Mouse (Mus musculus) erythroblast, embryonic 14.5 days (primary cell): ENCODE measurements at regions not wholly inside any gene's neighbourhood (a gene's known extent, or its start where the extent isn't known, plus 50 kb on each side); places are given as distances from the start of the nearest gene placed in this dataset.

Experiments
- H3K27me3 ChIP-seq: 2 replicates; pipeline ENCODE4 v1.6.1; 2012; ENCODE audit warnings: inconsistent platforms; ENCODE audit not compliant: control insufficient read depth
- H3K36me3 ChIP-seq: 2 replicates; pipeline ENCODE4 v1.6.1; 2012; ENCODE audit warnings: mild to moderate bottlenecking, inconsistent platforms; ENCODE audit not compliant: control insufficient read depth
- H3K4me1 ChIP-seq: 2 replicates; pipeline ENCODE4 v1.6.1; 2012; ENCODE audit warnings: inconsistent platforms; ENCODE audit not compliant: control insufficient read depth
- H3K4me3 ChIP-seq: replicated peaks from 2 replicates; pipeline ENCODE3; 2012; ENCODE audit warnings: moderate library complexity, mild to moderate bottlenecking, inconsistent platforms
- H3K9me3 ChIP-seq: 2 replicates; pipeline ENCODE4 v1.6.1; 2012; ENCODE audit warnings: low read length, inconsistent platforms, mixed read lengths; ENCODE audit not compliant: control insufficient read depth
- GATA1 ChIP-seq: IDR thresholded peaks from 2 replicates; pipeline ENCODE4 v1.6.1; 2012; ENCODE audit warnings: low read length, inconsistent platforms, mixed read lengths
- TAL1 ChIP-seq: IDR thresholded peaks from 3 replicates; pipeline ENCODE4 v1.6.1; 2012; ENCODE audit warnings: low read length, inconsistent platforms, mixed read lengths

GRCm38 (mm10) chrX:11575571-11575970 lies 247.9 kb downstream of the H2al1j start:
- no peaks in the 10 kb centered on the region for H3K27me3 ChIP-seq
- TF ChIP-seq GATA1 (no peak), TAL1 (no peak)
- no peaks in the 10 kb centered on the region for H3K4me1 ChIP-seq
- no peak overlapping the region for H3K4me3 ChIP-seq
- H3K9me3 ChIP-seq, result no peaks in the 10 kb centered on the region
- H3K36me3 ChIP-seq, result no peaks in the 10 kb centered on the region

GRCm38 (mm10) chrX:11576287-11576686 lies 248.7 kb downstream of the H2al1j start:
- Histone ChIP-seq H3K9me3 (no peaks in the 10 kb centered on the region), H3K36me3 (no peaks in the 10 kb centered on the region), H3K4me3 (no peak overlapping the region), H3K4me1 (no peaks in the 10 kb centered on the region), H3K27me3 (no peaks in the 10 kb centered on the region)
- TF ChIP-seq GATA1 (no peak), TAL1 (no peak)

DNA sequence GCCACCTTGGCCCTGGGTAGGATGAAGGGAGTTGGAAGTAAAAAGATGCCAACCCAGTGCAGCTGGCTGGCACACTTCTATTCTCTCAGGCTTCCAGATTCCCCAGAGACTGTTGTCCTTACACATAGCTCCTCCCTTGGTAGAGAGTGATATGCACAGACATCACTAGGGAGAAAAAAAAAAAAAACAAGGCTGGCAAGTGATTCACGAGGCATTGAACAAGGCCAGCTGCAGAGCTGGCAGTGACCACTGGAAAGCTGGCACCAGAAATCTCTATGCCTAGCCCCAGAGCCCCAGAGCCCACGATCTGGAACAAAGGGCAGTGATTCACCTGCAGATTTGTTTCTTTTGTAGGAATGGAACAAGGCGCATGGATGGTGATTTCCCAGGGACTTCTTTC lies 249.7 kb downstream of the H2al1j start:
- Histone ChIP-seq H3K4me3 (no peak overlapping the region), H3K36me3 (no peaks in the 10 kb centered on the region), H3K4me1 (no peaks in the 10 kb centered on the region), H3K9me3 (no peaks in the 10 kb centered on the region), H3K27me3 (no peaks in the 10 kb centered on the region)
- TF ChIP-seq GATA1 (no peak), TAL1 (no peak)

DNA sequence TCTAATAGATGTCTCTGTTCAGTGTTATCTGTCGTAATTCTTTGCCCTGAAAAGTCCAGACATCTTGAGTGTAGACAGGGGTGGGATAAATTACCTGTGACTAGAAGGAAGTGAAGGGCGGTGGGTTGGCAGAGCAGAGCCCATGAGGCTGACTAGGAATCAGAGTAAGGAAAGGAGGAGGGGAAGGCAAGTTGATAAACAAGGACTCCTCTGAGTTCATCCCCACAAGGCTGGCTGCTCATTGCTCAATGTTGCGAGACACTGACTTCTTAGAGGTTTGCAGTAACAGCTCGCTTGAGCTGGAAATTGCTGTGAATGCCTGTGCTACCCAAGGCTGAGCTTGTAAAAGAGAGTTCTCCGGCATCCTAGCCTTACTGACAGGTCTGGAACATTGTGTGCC lies 257.7 kb downstream of the H2al1j start:
- TF ChIP-seq TAL1 (no peak), GATA1 (no peak)
- Histone ChIP-seq H3K4me1 (no peaks in the 10 kb centered on the region), H3K4me3 (no peak overlapping the region), H3K36me3 (no peaks in the 10 kb centered on the region), H3K27me3 (no peaks in the 10 kb centered on the region), H3K9me3 (no peaks in the 10 kb centered on the region)

DNA sequence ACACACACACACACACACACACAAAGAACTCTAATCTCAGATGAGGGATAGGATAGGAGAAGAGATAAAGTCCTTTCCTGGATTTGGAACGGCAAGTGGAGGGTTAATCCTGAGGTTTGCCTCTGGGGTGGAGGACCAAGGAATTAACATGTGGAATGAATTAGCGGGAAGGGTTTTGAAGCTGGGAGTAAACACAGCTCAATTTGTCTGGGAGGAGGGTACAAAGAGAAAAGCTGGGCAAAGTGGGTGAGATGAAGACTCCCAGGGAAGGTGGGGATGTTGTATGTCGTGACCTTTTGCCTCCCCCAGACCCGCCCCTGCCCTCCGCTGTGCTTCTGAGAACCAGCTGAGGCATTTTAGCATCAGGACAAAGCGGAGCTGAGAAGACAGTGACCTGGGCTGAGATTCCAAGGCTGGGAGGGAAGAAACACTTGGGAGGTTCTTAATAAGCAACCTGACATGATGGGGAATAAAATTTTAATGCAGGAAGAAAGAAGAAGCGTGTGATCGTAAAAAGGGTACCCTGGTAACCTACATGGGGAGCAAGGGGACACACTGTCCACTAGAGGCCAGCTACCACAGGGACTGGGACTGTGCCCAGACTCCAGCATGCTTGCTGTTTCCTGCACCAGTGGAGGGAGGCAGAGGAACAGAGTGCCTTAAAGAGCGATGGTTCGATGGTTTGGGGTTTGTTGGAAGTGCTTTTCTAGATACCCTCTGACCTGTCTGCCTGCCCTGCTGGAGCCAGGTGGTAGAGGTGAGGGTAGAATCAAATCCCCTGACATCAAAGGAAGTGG lies 264.0 kb downstream of the H2al1j start:
- Histone ChIP-seq H3K9me3 (no peaks in the 10 kb centered on the region), H3K4me3 (no peak overlapping the region), H3K27me3 (peaks cover 3% of the 10 kb centered on the region; the same call in 1 of the 2 replicates), H3K36me3 (no peaks in the 10 kb centered on the region), H3K4me1 (no peaks in the 10 kb centered on the region)
- TF ChIP-seq GATA1 (no peak), TAL1 (no peak)

- H3K9me3 ChIP-seq, result no peaks in the 10 kb centered on the region
- no peaks in the 10 kb centered on the region for H3K36me3 ChIP-seq
- peaks cover 3% of the 10 kb centered on the region; the same call in 1 of the 2 replicates for H3K27me3 ChIP-seq
- H3K4me3 ChIP-seq, result no peak overlapping the region
- no peaks in the 10 kb centered on the region for H3K4me1 ChIP-seq
- no peak for TF ChIP-seq TAL1
- TF ChIP-seq GATA1, result no peak
These were observed 266.9 kb downstream of the H2al1j start for GRCm38 (mm10) chrX:11594542-11594941.

GRCm38 (mm10) chrX:11597548-11597947 lies 269.9 kb downstream of the H2al1j start:
- Histone ChIP-seq H3K27me3 (no peaks in the 10 kb centered on the region), H3K9me3 (no peaks in the 10 kb centered on the region), H3K4me1 (no peaks in the 10 kb centered on the region), H3K36me3 (no peaks in the 10 kb centered on the region), H3K4me3 (no peak overlapping the region)
- TF ChIP-seq GATA1, result no peak
- TF ChIP-seq TAL1, result no peak

DNA sequence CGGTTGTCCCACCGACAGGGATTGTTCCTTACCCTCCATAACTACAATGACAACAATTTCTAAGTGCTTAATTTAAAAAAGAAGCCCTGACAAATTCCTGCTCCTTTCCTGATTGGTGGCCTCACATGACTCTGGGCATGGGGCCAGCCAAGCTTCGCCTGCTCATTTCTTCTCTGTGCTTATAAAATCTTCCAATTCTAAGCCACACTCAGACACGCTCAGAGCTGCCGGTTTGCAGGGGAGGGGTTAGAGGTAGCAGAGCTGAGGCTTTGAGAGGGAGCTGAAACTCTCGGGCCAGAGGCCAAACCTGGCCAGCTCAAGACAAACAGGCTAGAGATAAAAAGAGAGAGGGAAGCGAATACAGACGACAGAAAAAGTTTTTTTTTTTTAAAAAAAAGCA lies 286.6 kb downstream of the H2al1j start:
- Histone ChIP-seq H3K4me3 (no peak overlapping the region), H3K27me3 (no peaks in the 10 kb centered on the region), H3K9me3 (peaks cover 6% of the 10 kb centered on the region; the same call in 1 of the 2 replicates), H3K36me3 (no peaks in the 10 kb centered on the region), H3K4me1 (no peaks in the 10 kb centered on the region)
- TF ChIP-seq GATA1 (no peak), TAL1 (no peak)

- TF ChIP-seq GATA1 (no peak), TAL1 (no peak)
- Histone ChIP-seq H3K27me3 (no peaks in the 10 kb centered on the region), H3K4me1 (no peaks in the 10 kb centered on the region), H3K4me3 (no peak overlapping the region), H3K36me3 (no peaks in the 10 kb centered on the region), H3K9me3 (no peaks in the 10 kb centered on the region)
These were observed 293.6 kb downstream of the H2al1j start for GRCm38 (mm10) chrX:11621045-11621763.
